In the genomic region with DNA sequence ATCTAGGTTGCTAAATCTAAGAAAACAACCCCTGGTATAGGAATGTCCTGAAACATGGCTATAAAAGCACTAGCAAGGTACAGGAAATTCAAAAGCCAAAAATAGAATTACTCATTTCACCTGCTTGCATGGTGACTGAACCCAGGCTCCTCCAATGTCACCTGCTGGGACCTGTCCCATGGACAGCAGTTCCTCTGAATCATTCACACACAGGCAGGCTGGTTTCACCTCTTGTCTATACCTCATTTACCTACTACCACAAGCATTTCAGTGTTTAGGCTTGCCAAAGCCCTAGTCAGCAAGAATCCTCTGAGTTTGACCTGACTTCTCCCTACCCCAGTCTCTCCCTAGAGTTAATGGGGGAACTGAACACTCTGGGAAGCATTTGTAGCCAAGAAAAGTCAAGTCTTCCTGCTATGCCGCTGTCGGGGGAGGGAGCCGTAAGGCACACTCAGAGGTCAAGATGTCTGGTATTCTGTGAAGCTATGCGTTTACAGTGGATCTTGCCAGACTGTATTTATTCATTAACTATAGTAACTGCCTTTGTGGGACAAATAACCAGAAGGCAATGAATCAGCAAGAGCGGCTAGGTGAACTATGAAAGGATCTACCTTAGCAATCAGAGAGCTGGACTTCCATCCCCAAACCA, we compare ENCODE assay signal across 15 mouse cellular contexts. TPM values are rescaled to one million over a fixed set of nuclear protein-coding genes. Genes with fewer than 3 reads are reported as not detected.
DNase-seq lines count a peak whose midpoint lies in the region; ATAC-seq and TF ChIP-seq lines count a peak whose summit lies in the region.
"Had no signal": no experiment of that assay in that cellular context is flagged by ENCODE, and none has a peak within 500 bp of the region (broad histone marks: within the 10 kb centered on the region; RNA-seq: fewer than 3 reads in every experiment).

No protein-coding gene starts in this region.

- H3K27me3 ChIP-seq in intestine, embryonic 16.5 days (replicated peaks; ENCODE audit: control insufficient read depth, insufficient read depth, low read length): no peaks in the 10 kb centered on the region
- no peaks in the 10 kb centered on the region for H3K27me3 ChIP-seq in kidney, postnatal 0 days (ENCODE audit: insufficient read depth, low read length)
- H3K27me3 ChIP-seq in hindbrain, embryonic 12.5 days: no peaks in the 10 kb centered on the region
- H3K27me3 ChIP-seq: forebrain, embryonic 13.5 days had no signal

- ATAC-seq in intestine, embryonic 16.5 days: peak; percentile 79
- peak; percentile 87 for ATAC-seq in kidney, postnatal 0 days (replicated peaks; ENCODE audit: low FRiP score, low read depth)
- no peak for ATAC-seq in hindbrain, embryonic 12.5 days (ENCODE audit: low FRiP score)
- ATAC-seq: CD4-positive, CD25-positive, alpha-beta regulatory T cell, adult 4 months; forebrain, embryonic 13.5 days had no signal

- no peak overlapping the region for H3K4me3 ChIP-seq in intestine, embryonic 16.5 days (ENCODE audit: low read length)
- no peak overlapping the region for H3K4me3 ChIP-seq in kidney, postnatal 0 days (replicated peaks; ENCODE audit: low read depth, low read length)
- H3K4me3 ChIP-seq in hindbrain, embryonic 12.5 days: no peak overlapping the region
- H3K4me3 ChIP-seq: forebrain, embryonic 13.5 days; myocyte had no signal

- DNase-seq in A20 (ENCODE audit: low read depth, low spot score): peak; percentile 44
- peak; percentile 59 for DNase-seq in kidney, postnatal 0 days (ENCODE audit: low spot score)
- DNase-seq in lung, postnatal 25 days (ENCODE audit: low spot score): peak; percentile 1
- DNase-seq in spleen, postnatal 10 days (ENCODE audit: low spot score in 2 of 2): no peak
- no peak for DNase-seq in adrenal gland, postnatal 10 days
- DNase-seq in gastrocnemius, adult 18-20 months (ENCODE audit: low spot score): no peak
- DNase-seq: cerebellum, adult 11-12 months; heart, postnatal 36 days; thymus, postnatal 36 days had no signal

- no peak overlapping the region; the same call in 1 of the 2 replicates for H3K4me2 ChIP-seq in intestine, embryonic 16.5 days (ENCODE audit: low read depth, low read length)
- 0 out of 2 replicates have a peak overlapping the region, but pooled peaks have one; percentile 9 for H3K4me2 ChIP-seq in kidney, postnatal 0 days (ENCODE audit: low read length)
- H3K4me2 ChIP-seq in hindbrain, embryonic 12.5 days (replicated peaks): no peak overlapping the region
- H3K4me2 ChIP-seq: forebrain, embryonic 13.5 days; midbrain, embryonic 11.5 days had no signal

- H3K4me1 ChIP-seq in intestine, embryonic 16.5 days (ENCODE audit: control insufficient read depth, insufficient read depth, low read length): no peaks in the 10 kb centered on the region
- no peaks in the 10 kb centered on the region for H3K4me1 ChIP-seq in kidney, postnatal 0 days (replicated peaks; ENCODE audit: insufficient read depth, low read length)
- no peaks in the 10 kb centered on the region for H3K4me1 ChIP-seq in hindbrain, embryonic 12.5 days
- H3K4me1 ChIP-seq: forebrain, embryonic 13.5 days had no signal

- no peaks in the 10 kb centered on the region for H3K9me3 ChIP-seq in intestine, embryonic 16.5 days (ENCODE audit: control insufficient read depth, low read length)
- no peaks in the 10 kb centered on the region for H3K9me3 ChIP-seq in kidney, postnatal 0 days (replicated peaks; ENCODE audit: low read length)
- no peaks in the 10 kb centered on the region for H3K9me3 ChIP-seq in hindbrain, embryonic 12.5 days (replicated peaks)
- H3K9me3 ChIP-seq: forebrain, embryonic 13.5 days had no signal

- H3K9ac ChIP-seq in intestine, embryonic 16.5 days (ENCODE audit: low read depth, low read length): no peak overlapping the region
- H3K9ac ChIP-seq in kidney, postnatal 0 days (ENCODE audit: low read depth, low read length): no peak overlapping the region
- H3K9ac ChIP-seq in hindbrain, embryonic 12.5 days: no peak overlapping the region
- H3K9ac ChIP-seq: forebrain, embryonic 13.5 days had no signal

- no peaks in the 10 kb centered on the region for H3K36me3 ChIP-seq in intestine, embryonic 16.5 days (ENCODE audit: control insufficient read depth, insufficient read depth, low read length)
- no peaks in the 10 kb centered on the region for H3K36me3 ChIP-seq in kidney, postnatal 0 days (ENCODE audit: insufficient read depth, low read length)
- no peaks in the 10 kb centered on the region for H3K36me3 ChIP-seq in hindbrain, embryonic 12.5 days

- TF ChIP-seq CTCF in kidney, postnatal 0 days (IDR thresholded peaks at IDR 0.05; ENCODE audit: low read depth): no peak

- 41% methylated on average over 5 of the region's 5 CpGs for WGBS in intestine, embryonic 16.5 days
- 45% methylated on average over 5 of the region's 5 CpGs for WGBS in kidney, postnatal 0 days
- 88% methylated on average over 5 of the region's 5 CpGs for WGBS in hindbrain, embryonic 12.5 days

- H3K27ac ChIP-seq in intestine, embryonic 16.5 days (ENCODE audit: low read length): peak overlapping the region; percentile 89
- H3K27ac ChIP-seq in kidney, postnatal 0 days: peak overlapping the region; percentile 86
- no peak overlapping the region for H3K27ac ChIP-seq in hindbrain, embryonic 12.5 days
- H3K27ac ChIP-seq: forebrain, embryonic 13.5 days had no signal

RNA-seq across cellular contexts. Expression of a gene that starts 0.6 kb away (rescaled TPM):
- 14.1 and 14.6 TPM in 2 replicates for polyA plus RNA-seq in intestine, embryonic 16.5 days (2015; fragmentation: Nextera tagmentation; extraction: Ambion mirVana)
- 33.5 and 36.8 TPM in 2 replicates for polyA plus RNA-seq in kidney, postnatal 0 days (2015; fragmentation: Nextera tagmentation; extraction: Ambion mirVana)
- polyA plus RNA-seq in hindbrain, embryonic 12.5 days (2016; fragmentation: Nextera tagmentation; extraction: Ambion mirVana): 0.12 and 0.31 TPM in 2 replicates
- total RNA-seq in adrenal gland, postnatal 10 days (2021): under 1 TPM in 1 of 2 experiments, not detected in 1; 0.30 TPM
- under 1 TPM in 1 of 2 experiments, not detected in 1; 0.14 TPM for total RNA-seq in gastrocnemius, adult 18-20 months (2021)
- total RNA-seq: heart, postnatal 36 days had no signal
- polyA plus RNA-seq: CD4-positive, CD25-positive, alpha-beta regulatory T cell, adult 4 months; forebrain, embryonic 13.5 days; myocyte had no signal

Comparison
In these comparisons a context has a peak if more than half of its experiments do, and no peak if none do; other contexts are left out.
1. DNase-seq: peak in A20 (single experiment), kidney, postnatal 0 days (single experiment) and lung, postnatal 25 days (single experiment); none in spleen, postnatal 10 days (0 of 2), adrenal gland, postnatal 10 days (single experiment) and gastrocnemius, adult 18-20 months (single experiment).
2. RNA of a gene that starts 0.6 kb away (polyA plus RNA-seq): 33.5 to 36.8 TPM in kidney, postnatal 0 days and 14.1 to 14.6 TPM in intestine, embryonic 16.5 days; 0.12 to 0.31 TPM in hindbrain, embryonic 12.5 days; every median in the first group is over 10 times any median in the second.